Mouse (Mus musculus) embryo, embryonic 11.5 days (tissue): ENCODE results near the gene Arid5b.

Source experiments
- DNase-seq: peaks from one replicate; pipeline ENCODE4 v3.0.0-alpha.2; 2012; ENCODE audit warnings: low read depth, low spot score

Gene Arid5b

DNA sequence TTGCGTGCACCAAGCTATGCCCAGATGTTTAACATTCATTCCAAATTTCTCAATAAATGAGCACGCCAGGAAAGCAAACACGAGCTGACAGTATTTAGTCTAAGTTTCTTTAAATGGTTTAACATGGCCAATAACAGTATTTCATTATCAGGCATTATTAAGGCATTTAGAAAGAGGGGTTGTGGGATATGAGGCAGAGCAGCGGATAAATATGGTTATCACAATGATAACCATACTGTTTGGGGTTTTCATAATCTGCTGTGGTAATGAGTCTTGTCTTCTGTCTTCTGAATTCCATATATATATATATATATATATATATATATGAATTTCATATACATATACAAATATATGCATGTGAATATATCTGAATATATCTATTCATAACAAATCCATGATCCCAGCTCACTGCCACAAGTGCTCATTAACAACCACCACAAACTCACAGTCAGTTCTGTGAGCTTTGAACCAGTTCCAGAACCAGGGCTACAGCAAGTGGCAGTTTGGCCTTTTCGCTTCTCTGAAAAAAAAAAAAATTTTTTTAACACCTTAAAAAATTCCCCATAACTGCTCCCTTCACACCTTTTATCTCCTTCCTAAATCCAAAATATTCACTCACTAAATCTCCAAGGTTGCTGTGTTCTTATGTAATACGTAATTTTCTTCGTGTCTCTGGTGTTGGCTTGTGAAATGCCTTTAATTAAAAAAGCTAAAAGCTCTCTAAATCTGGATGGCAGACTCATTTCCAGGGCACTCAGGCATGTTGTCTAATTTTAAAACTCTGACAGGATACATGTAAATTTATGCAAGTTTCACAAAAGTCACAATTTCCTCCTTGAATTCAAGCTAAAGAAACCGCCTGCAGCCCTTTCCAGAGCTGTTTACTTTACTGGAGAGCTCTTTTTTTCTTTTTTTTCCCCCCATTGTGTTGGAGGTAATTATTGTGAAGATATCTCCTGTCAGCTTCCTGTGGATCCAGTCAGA lies 113.5 kb downstream of the Arid5b start:
- DNase-seq: no peak

DNA sequence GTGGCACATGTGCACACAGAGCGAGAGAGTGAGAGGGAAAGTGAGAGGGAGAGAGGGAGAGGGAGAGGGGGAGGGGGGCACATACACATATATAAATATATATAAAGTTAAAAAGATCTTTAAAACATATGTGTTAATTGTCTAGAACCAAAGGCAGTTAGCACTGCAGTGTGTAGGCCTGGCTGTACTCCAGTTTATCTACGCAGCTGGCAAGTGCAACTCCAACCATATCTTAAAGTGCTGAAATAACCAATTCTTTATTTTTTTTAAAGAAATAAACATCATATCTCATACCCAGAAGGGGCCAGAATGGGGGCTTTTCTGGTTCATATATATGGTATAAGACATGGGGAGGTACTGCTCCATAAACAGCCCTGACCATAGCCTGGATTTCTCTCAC lies 114.4 kb downstream of the Arid5b start:
- DNase-seq: no peak

DNA sequence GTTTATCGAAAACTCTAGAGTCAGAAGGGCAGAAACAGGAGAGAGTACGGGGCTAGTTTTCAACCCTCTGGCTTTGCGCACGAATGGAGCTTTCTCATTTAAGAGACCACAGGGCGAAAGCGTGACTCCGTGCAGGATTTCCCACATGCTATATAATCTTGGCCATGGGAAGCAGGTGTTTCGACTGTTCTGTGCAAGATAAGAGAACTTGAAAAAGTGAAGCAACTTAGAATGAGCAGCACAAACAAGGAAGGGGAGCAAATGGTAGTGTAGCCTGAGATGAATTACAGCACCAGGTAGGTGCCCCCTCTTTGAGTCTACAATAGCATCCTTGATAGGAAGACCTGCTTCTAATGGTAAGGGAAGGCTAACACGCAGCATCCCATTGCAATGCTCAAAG lies 118.8 kb downstream of the Arid5b start:
- DNase-seq: no peak

GRCm38 (mm10) chr10:68158555-68158954 lies 120.0 kb downstream of the Arid5b start:
- DNase-seq: no peak

- DNase-seq: no peak
Measured at GRCm38 (mm10) chr10:68157511-68157910, 121.0 kb downstream of the Arid5b start.

GRCm38 (mm10) chr10:68156646-68157245 lies 121.8 kb downstream of the Arid5b start:
- no peak for DNase-seq

GRCm38 (mm10) chr10:68156159-68156558 lies 122.4 kb downstream of the Arid5b start:
- no peak for DNase-seq

- no peak for DNase-seq
Measured at GRCm38 (mm10) chr10:68155431-68156119, 123.0 kb downstream of the Arid5b start.

- no peak for DNase-seq
Measured at GRCm38 (mm10) chr10:68154046-68154765, 124.3 kb downstream of the Arid5b start.

DNA sequence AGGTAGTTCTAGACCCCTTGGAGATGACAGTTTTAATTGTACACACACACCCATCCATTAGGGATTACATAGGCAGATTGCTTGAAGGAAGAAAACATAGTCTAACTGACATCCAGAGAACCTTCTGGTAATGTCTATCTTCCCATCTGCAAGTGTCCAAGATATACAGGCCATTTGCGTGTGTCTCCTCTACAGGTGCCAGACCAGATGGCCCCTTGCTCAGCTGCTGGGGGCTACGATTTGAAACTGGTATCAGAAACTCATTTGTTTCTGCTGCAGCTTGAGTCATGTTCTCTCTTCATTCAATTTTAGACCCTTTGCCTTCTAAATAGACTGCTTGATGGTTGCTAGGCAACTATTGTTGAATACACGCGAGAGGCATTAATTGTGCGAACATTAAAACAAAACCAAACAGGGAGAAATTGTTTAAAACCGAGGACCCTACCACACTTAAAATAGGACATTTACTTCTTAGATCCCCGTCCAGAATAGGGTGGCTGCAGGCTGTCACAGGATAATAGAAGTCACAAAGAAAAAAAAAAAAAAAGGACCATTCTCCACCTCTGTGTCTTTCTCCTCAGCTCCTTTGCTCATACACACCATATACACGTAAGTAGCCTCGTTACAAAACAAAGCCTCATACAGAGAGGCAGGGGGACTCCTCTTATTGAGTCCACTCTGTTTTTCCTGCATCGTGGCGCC lies 125.0 kb downstream of the Arid5b start:
- no peak for DNase-seq

GRCm38 (mm10) chr10:68148495-68148894 lies 130.0 kb downstream of the Arid5b start:
- DNase-seq: no peak

- DNase-seq: no peak
Measured at GRCm38 (mm10) chr10:68147730-68148129, 130.8 kb downstream of the Arid5b start.

- DNase-seq: peak; percentile 49
Measured at GRCm38 (mm10) chr10:68146842-68147241, 131.7 kb downstream of the Arid5b start.

GRCm38 (mm10) chr10:68145286-68145950 lies 133.1 kb downstream of the Arid5b start:
- no peak for DNase-seq

DNA sequence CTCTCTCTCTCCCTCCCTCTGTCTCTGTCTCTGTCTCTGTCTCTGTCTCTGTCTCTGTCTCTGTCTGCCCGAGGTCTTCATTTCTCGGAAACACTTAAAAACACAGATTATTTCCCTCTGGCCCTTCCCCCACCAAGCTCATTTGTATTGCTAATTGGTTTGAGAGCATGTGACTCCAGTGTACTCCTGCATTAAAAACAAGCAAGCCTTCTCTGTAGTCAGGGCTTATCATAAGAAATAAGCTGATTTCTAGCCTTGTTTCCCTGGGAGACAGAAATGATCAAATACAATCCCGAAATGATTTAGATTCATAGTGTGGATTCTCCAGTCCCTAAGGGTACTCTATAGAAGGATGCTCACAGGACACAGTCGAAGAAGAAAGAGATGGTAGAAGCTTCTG lies 136.0 kb downstream of the Arid5b start:
- DNase-seq: no peak

DNA sequence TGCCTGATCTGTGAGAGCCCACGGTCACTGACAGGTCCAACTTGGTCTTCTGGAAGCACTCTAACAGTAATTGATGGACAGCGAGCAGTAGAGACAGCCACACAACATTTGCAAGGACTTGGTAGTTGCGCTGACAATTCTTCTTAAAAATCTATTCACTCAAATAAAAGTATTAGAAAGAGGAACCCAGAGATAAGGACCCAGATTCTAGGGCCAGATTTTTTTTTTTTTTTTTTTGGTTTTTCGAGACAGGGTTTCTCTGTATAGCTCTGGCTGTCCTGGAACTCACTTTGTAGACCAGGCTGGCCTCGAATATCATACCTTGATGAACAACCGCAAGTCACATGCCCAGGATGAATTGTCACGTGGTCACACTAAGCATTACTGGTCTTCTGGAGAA lies 137.0 kb downstream of the Arid5b start:
- DNase-seq: no peak

DNA sequence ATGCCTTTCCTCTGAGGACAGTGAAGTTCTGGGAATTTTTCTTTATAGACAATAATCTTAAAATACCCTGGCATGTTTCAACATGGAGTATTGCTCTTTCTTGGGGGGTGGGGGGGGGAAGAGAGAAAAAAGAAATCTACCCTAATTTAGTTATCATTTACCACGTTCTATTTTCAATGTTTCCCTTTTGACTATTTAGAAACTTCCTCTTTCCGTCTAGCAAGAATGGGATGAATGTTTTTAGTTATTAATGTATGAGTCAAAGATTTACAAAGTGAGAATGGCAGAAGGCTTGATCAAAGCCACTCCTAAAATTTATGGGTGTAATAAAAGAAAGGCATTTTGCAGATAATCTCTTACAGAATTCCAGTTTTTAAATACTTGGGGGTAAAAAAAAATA lies 137.7 kb downstream of the Arid5b start:
- no peak for DNase-seq

- no peak for DNase-seq
Measured at GRCm38 (mm10) chr10:68140306-68140705, 138.2 kb downstream of the Arid5b start.

GRCm38 (mm10) chr10:68138123-68138522 lies 140.4 kb downstream of the Arid5b start:
- no peak for DNase-seq

DNA sequence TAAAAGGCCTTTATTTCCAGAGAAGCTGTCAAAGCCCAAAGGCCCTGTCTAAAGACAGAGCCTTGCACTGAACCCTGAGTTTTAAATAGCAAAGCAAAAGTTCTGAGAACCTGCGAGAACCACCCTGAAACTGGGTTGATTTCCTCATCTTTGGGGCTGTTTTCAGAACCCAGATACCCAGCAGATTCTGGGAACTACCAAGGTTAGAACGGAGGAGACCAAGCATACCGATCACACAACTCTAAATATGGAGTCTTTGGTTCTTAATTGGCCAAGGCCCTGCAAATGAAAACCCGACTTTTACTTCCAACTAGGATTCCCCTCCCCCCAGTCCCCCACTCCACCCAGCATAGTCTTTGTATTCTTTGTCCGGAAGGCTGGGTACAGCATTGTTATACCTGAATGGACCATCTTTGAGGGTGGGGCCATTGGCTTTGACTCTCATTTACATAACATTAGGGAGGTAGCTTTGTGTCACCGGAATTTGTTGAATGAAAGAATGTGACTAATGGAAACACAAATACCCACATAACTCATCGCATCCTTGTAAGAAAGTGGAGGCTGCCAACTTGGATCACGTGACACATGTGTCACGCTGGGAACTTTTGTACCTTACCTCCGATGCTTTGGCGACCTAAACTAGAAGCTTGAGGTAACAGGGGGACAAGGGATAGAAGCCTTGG lies 141.2 kb downstream of the Arid5b start:
- DNase-seq: no peak
